Mouse (Mus musculus) lung, postnatal 0 days (tissue): ENCODE measurements around the gene Efcab11. TPM values are rescaled to one million over a fixed set of nuclear protein-coding genes. Genes with fewer than 3 reads are reported as not detected.

Experiments
- ATAC-seq: fragments of 200-750 bp; cut with Nextera tagmentation; 2 replicates; pipeline ENCODE4 v1.8.0; 2017; ENCODE audit warnings: moderate library complexity
- DNase-seq: peaks from one replicate; pipeline ENCODE4 v3.0.0-alpha.2; 2016; ENCODE audit warnings: low spot score
- H3K27ac ChIP-seq: fragments of 300-500 bp; sonication (generic); 2 replicates; pipeline ENCODE4 v1.5.1; 2014; ENCODE audit warnings: antibody characterized with exemption, mild to moderate bottlenecking, low read length, mixed read lengths
- H3K27me3 ChIP-seq: fragments of 300-500 bp; sonication (generic); replicated peaks from 2 replicates; pipeline ENCODE4 v1.6.1; 2014; ENCODE audit warnings: low read length, mixed read lengths; ENCODE audit not compliant: insufficient read depth
- H3K36me3 ChIP-seq: fragments of 300-500 bp; sonication (generic); 2 replicates; pipeline ENCODE4 v1.6.1; 2014; ENCODE audit warnings: low read length, mixed read lengths; ENCODE audit not compliant: insufficient read depth
- H3K4me1 ChIP-seq: fragments of 300-500 bp; sonication (generic); 2 replicates; pipeline ENCODE4 v1.6.1; 2014; ENCODE audit warnings: antibody characterized with exemption, low read depth, low read length, mixed read lengths; ENCODE audit not compliant: insufficient read depth
- H3K4me2 ChIP-seq: fragments of 300-500 bp; sonication (generic); replicated peaks from 2 replicates; pipeline ENCODE4 v1.6.1; 2014; ENCODE audit warnings: low read depth, mild to moderate bottlenecking, low read length, moderate library complexity, mixed read lengths
- H3K4me3 ChIP-seq: fragments of 300-500 bp; sonication (generic); 2 replicates; pipeline ENCODE4 v1.5.1; 2014; ENCODE audit warnings: low read depth, low read length
- H3K9ac ChIP-seq: fragments of 300-500 bp; sonication (generic); replicated peaks from 2 replicates; pipeline ENCODE4 v1.6.1; 2014; ENCODE audit warnings: low read depth, mild to moderate bottlenecking
- H3K9me3 ChIP-seq: fragments of 300-500 bp; sonication (generic); 2 replicates; pipeline ENCODE4 v1.6.1; 2016; ENCODE audit warnings: low read length, mixed read lengths
- CTCF ChIP-seq: IDR thresholded peaks from 2 replicates; pipeline ENCODE4 v1.5.1; 2016; ENCODE audit warnings: antibody characterized with exemption, mild to moderate bottlenecking
- EP300 ChIP-seq: IDR thresholded peaks from 2 replicates; pipeline ENCODE4 v1.6.1; 2016; ENCODE audit warnings: antibody characterized with exemption, mild to moderate bottlenecking, control low read depth
- WGBS: fragments of 180-500 bp; shearing (Covaris S2); extraction: QIAGEN DNeasy Blood & Tissue Kit; methylation state at CpG from one replicate; pipeline ENCODE4 v1.1.7; 2014; 5-methylcytosine and 5-hydroxymethylcytosine counted together
- polyA plus RNA-seq: library from polyadenylated mRNA; unstranded; fragments of >200 nt; fragmentation: Nextera tagmentation; extraction: Ambion mirVana; gene quantifications from 2 replicates; pipeline ENCODE4 v1.2.1, GENCODE M21; 2015

Gene Efcab11
- polyA plus RNA-seq, 1 experiment from 2014 or later, result 2.2 TPM

GRCm38 (mm10) chr12:99686418-99686992 is 197.7 kb downstream of the Efcab11 start:
- Histone ChIP-seq H3K27me3 (no peaks in the 10 kb centered on the region), H3K4me1 (no peaks in the 10 kb centered on the region), H3K4me3 (no peak overlapping the region), H3K36me3 (no peaks in the 10 kb centered on the region), H3K4me2 (no peak overlapping the region), H3K27ac (no peak overlapping the region), H3K9me3 (no peaks in the 10 kb centered on the region), H3K9ac (no peak overlapping the region)
- TF ChIP-seq EP300 (no peak), CTCF (no peak)
- ATAC-seq (0 out of 2 replicates have a peak, but pooled peaks have one; percentile 52), DNase-seq (peak; percentile 32)
- 47% methylated on average over 6 of the region's 6 CpGs for WGBS

- Histone ChIP-seq H3K36me3 (no peaks in the 10 kb centered on the region), H3K9ac (no peak overlapping the region), H3K9me3 (no peaks in the 10 kb centered on the region), H3K4me1 (no peaks in the 10 kb centered on the region), H3K4me3 (no peak overlapping the region), H3K27ac (no peak overlapping the region), H3K27me3 (no peaks in the 10 kb centered on the region), H3K4me2 (no peak overlapping the region)
- TF ChIP-seq EP300 (no peak), CTCF (no peak)
- 56% methylated on average over 11 of the region's 11 CpGs for WGBS
- ATAC-seq (no peak), DNase-seq (peak; percentile 18)
Observed at GRCm38 (mm10) chr12:99685451-99686100, 198.7 kb downstream of the Efcab11 start.

GRCm38 (mm10) chr12:99681681-99682080 is 202.6 kb downstream of the Efcab11 start:
- Histone ChIP-seq H3K4me2 (no peak overlapping the region), H3K9me3 (no peaks in the 10 kb centered on the region), H3K9ac (no peak overlapping the region), H3K27me3 (no peaks in the 10 kb centered on the region), H3K4me1 (no peaks in the 10 kb centered on the region), H3K36me3 (no peaks in the 10 kb centered on the region), H3K27ac (no peak overlapping the region), H3K4me3 (no peak overlapping the region)
- WGBS, result 44% methylated on average over 4 of the region's 4 CpGs
- DNase-seq (no peak), ATAC-seq (no peak)
- TF ChIP-seq CTCF (no peak), EP300 (no peak)

GRCm38 (mm10) chr12:99671866-99672191 is 212.4 kb downstream of the Efcab11 start:
- H3K9me3 ChIP-seq, result no peaks in the 10 kb centered on the region
- no peaks in the 10 kb centered on the region for H3K27me3 ChIP-seq
- TF ChIP-seq CTCF, result no peak
- TF ChIP-seq EP300, result peak; percentile 7; the same call in 1 of the 2 replicates

DNA sequence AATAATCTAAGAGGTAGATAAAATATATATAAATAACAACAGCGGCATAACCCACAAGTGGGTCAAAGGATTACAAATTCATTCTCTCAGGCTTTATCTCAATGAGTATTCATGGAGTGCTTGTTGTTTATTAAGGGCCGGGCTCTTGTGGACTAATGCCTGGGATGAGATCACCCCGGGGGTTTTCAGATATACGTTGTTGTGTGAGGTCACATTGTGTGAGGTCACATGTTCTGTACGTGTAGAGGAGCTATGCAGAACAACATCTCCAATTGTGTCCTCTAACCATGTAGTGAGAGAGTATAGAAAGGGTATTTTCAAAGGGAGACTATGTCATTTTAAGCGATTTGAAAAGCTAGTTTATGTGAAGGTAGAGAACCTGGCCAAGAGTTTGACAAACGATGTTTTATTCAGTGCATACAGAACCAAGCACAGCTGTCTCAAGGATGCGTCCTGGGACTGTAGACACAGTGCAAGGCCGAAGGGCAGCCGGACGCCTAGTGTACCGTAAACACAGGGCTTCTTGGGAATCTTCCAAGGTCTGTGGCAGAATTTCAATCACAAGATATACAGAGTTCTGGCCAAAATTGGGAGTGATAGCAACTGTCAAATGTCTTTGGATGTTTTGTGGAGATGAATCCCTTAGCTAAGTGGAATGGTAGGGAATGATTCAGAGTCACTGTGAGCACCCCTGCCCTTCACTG is 212.9 kb downstream of the Efcab11 start:
- no peak overlapping the region for H3K9ac ChIP-seq
- peak; percentile 52 for DNase-seq
- no peaks in the 10 kb centered on the region for H3K27me3 ChIP-seq
- TF ChIP-seq EP300, result peak; percentile 36; the same call in 1 of the 2 replicates
- no peak for TF ChIP-seq CTCF
- no peak overlapping the region for H3K4me3 ChIP-seq
- 46% methylated on average over 12 of the region's 12 CpGs for WGBS
- no peaks in the 10 kb centered on the region for H3K36me3 ChIP-seq
- no peaks in the 10 kb centered on the region for H3K4me1 ChIP-seq
- no peaks in the 10 kb centered on the region for H3K9me3 ChIP-seq
- ATAC-seq, result peak; percentile 87
- no peak overlapping the region for H3K27ac ChIP-seq
- no peak overlapping the region for H3K4me2 ChIP-seq

More at GRCm38 (mm10) chr12:99671866-99672191, 212.4 kb downstream of the Efcab11 start:
- Histone ChIP-seq H3K4me1 (no peaks in the 10 kb centered on the region), H3K36me3 (no peaks in the 10 kb centered on the region), H3K27ac (no peak overlapping the region), H3K4me3 (no peak overlapping the region), H3K9ac (no peak overlapping the region), H3K4me2 (no peak overlapping the region)
- WGBS, result 58% methylated on average over 4 of the region's 4 CpGs
- ATAC-seq (no peak), DNase-seq (peak; percentile 19)

DNA sequence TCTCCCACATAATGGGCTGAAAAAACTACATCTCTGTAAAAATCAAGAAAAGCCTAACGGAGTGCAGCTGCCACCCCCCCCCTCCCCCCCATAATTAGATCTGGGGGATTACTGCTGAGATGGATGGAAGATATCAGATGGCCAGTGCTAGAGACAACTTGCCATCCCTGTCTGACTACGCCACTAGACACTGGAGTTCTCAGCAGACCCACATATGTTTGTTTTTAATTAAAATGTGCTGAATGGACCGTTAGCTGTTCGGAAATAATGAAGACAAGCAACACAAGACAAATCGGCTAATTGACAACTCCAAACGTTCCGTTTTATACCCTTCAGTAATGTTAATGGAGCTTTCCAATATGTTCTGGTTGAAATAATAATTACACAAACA is 213.5 kb downstream of the Efcab11 start:
- Histone ChIP-seq H3K4me1 (no peaks in the 10 kb centered on the region), H3K27ac (no peak overlapping the region), H3K27me3 (no peaks in the 10 kb centered on the region), H3K36me3 (no peaks in the 10 kb centered on the region), H3K9ac (no peak overlapping the region), H3K4me3 (no peak overlapping the region), H3K4me2 (peak overlapping the region; percentile 25; the same call in 1 of the 2 replicates), H3K9me3 (no peaks in the 10 kb centered on the region)
- DNase-seq, result no peak
- TF ChIP-seq EP300 (no peak), CTCF (no peak)
- 66% methylated on average over 7 of the region's 7 CpGs for WGBS
- ATAC-seq, result no peak
